Mouse (Mus musculus) lung, postnatal 0 days (tissue): ENCODE data around the gene Olfr1416. TPM values are rescaled to one million over a fixed set of nuclear protein-coding genes. Genes with fewer than 3 reads are reported as not detected.

ENCODE experiments used
- ATAC-seq: fragments of 200-750 bp; cut with Nextera tagmentation; 2 replicates; pipeline ENCODE4 v1.8.0; 2017; ENCODE audit warnings: moderate library complexity
- DNase-seq: peaks from one replicate; pipeline ENCODE4 v3.0.0-alpha.2; 2016; ENCODE audit warnings: low spot score
- H3K27ac ChIP-seq: fragments of 300-500 bp; sonication (generic); 2 replicates; pipeline ENCODE4 v1.5.1; 2014; ENCODE audit warnings: antibody characterized with exemption, mild to moderate bottlenecking, low read length, mixed read lengths
- H3K27me3 ChIP-seq: fragments of 300-500 bp; sonication (generic); replicated peaks from 2 replicates; pipeline ENCODE4 v1.6.1; 2014; ENCODE audit warnings: low read length, mixed read lengths; ENCODE audit not compliant: insufficient read depth
- H3K36me3 ChIP-seq: fragments of 300-500 bp; sonication (generic); 2 replicates; pipeline ENCODE4 v1.6.1; 2014; ENCODE audit warnings: low read length, mixed read lengths; ENCODE audit not compliant: insufficient read depth
- H3K4me1 ChIP-seq: fragments of 300-500 bp; sonication (generic); 2 replicates; pipeline ENCODE4 v1.6.1; 2014; ENCODE audit warnings: antibody characterized with exemption, low read depth, low read length, mixed read lengths; ENCODE audit not compliant: insufficient read depth
- H3K4me2 ChIP-seq: fragments of 300-500 bp; sonication (generic); replicated peaks from 2 replicates; pipeline ENCODE4 v1.6.1; 2014; ENCODE audit warnings: low read depth, mild to moderate bottlenecking, low read length, moderate library complexity, mixed read lengths
- H3K4me3 ChIP-seq: fragments of 300-500 bp; sonication (generic); 2 replicates; pipeline ENCODE4 v1.5.1; 2014; ENCODE audit warnings: low read depth, low read length
- H3K9ac ChIP-seq: fragments of 300-500 bp; sonication (generic); replicated peaks from 2 replicates; pipeline ENCODE4 v1.6.1; 2014; ENCODE audit warnings: low read depth, mild to moderate bottlenecking
- H3K9me3 ChIP-seq: fragments of 300-500 bp; sonication (generic); 2 replicates; pipeline ENCODE4 v1.6.1; 2016; ENCODE audit warnings: low read length, mixed read lengths
- CTCF ChIP-seq: IDR thresholded peaks from 2 replicates; pipeline ENCODE4 v1.5.1; 2016; ENCODE audit warnings: antibody characterized with exemption, mild to moderate bottlenecking
- EP300 ChIP-seq: IDR thresholded peaks from 2 replicates; pipeline ENCODE4 v1.6.1; 2016; ENCODE audit warnings: antibody characterized with exemption, mild to moderate bottlenecking, control low read depth
- WGBS: fragments of 180-500 bp; shearing (Covaris S2); extraction: QIAGEN DNeasy Blood & Tissue Kit; methylation state at CpG from one replicate; pipeline ENCODE4 v1.1.7; 2014; 5-methylcytosine and 5-hydroxymethylcytosine counted together
- microRNA-seq: library from miRNA; unstranded; fragments of <30 nt; microRNA quantifications from one replicate; pipeline ENCODE4, GENCODE M21; 2016
- polyA plus RNA-seq: library from polyadenylated mRNA; unstranded; fragments of >200 nt; fragmentation: Nextera tagmentation; extraction: Ambion mirVana; gene quantifications from 2 replicates; pipeline ENCODE4 v1.2.1, GENCODE M21; 2015

Gene Olfr1416
- polyA plus RNA-seq, 1 experiment from 2014 or later = not detected

DNA sequence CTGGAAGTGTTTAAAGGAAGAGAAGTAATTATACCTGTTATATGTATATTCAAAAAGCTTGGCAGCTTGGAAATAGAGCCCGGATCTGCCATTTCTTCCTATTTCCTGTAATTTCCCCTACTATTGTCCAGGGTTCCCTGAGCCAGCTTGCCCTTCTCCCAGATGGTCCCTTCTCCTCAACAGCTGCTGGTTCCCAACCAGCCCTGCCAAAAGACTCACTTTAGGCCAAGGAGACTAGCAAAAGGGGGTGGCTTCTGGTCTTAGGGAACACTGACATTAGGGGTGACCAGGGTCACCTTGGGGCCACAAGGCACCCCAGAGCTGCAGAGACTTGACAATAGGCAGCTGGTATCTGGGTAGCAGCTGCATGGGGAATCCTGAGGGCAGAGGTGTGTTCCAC is 49.9 kb downstream of the Olfr1416 start:
- DNase-seq (no peak), ATAC-seq (no peak)
- no peak for TF ChIP-seq EP300
- H3K4me3 ChIP-seq = no peak overlapping the region
- H3K36me3 ChIP-seq = no peaks in the 10 kb centered on the region
- no peak overlapping the region for H3K9ac ChIP-seq
- WGBS = 76% methylated on average over 1 of the region's 1 CpGs
- H3K27me3 ChIP-seq = no peaks in the 10 kb centered on the region
- H3K4me1 ChIP-seq = peaks cover 3% of the 10 kb centered on the region
- H3K9me3 ChIP-seq = no peaks in the 10 kb centered on the region
- no peak overlapping the region for H3K27ac ChIP-seq
- H3K4me2 ChIP-seq = no peak overlapping the region

- 59% methylated on average over 9 of the region's 9 CpGs for WGBS
- Histone ChIP-seq H3K27ac (no peak overlapping the region), H3K36me3 (no peaks in the 10 kb centered on the region), H3K4me3 (no peak overlapping the region), H3K9me3 (no peaks in the 10 kb centered on the region), H3K4me2 (no peak overlapping the region), H3K9ac (no peak overlapping the region), H3K4me1 (peaks cover 3% of the 10 kb centered on the region), H3K27me3 (no peaks in the 10 kb centered on the region)
- ATAC-seq (no peak), DNase-seq (no peak)
- TF ChIP-seq EP300 (no peak), CTCF (no peak)
Observed at GRCm38 (mm10) chr1:92432791-92433190, 52.1 kb downstream of the Olfr1416 start.

DNA sequence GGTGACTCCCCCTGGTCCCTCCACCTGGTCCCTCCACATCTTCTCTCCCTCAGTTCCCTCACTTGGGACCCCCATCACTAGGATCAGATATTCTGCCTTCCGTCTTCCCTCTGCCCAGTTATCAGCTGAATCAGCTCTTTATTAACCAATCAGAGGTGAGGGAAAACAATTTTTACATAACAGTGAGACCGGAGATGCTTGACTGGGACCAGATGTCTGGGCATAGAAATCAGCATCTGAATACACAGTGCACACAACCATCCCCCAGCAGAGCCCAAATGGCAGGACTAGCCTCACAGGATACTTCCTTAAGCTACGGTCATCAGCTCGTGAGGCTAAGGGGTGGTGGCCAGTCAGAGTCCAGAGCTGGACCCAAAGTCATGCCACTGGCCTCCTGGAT is 52.8 kb downstream of the Olfr1416 start:
- Histone ChIP-seq H3K4me2 (no peak overlapping the region), H3K27ac (no peak overlapping the region), H3K27me3 (no peaks in the 10 kb centered on the region), H3K4me1 (no peaks in the 10 kb centered on the region; the same call in 1 of the 2 replicates), H3K36me3 (no peaks in the 10 kb centered on the region), H3K4me3 (no peak overlapping the region), H3K9me3 (no peaks in the 10 kb centered on the region), H3K9ac (no peak overlapping the region)
- ATAC-seq (no peak), DNase-seq (no peak)
- TF ChIP-seq EP300 (no peak), CTCF (no peak)
- 56% methylated on average over 4 of the region's 4 CpGs for WGBS

DNA sequence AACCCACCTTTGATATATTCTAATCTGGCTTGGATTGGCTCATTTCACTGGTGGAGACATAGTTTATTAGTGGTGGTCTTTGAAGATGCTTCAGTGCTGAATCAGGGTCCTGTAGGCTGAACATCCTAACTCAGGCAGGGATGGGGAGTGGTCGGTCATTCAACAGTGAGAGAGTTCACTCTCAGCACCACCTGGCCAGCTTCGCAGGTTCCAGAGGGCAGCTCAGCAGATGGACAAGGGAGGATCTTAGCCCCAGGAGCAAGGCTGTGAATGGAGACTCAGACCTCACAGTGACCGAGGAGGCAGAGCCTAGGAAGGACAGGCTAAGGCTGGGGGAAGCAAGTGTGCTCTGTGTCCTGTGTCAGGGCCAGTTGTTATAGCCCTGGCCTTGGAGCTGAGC is 53.5 kb downstream of the Olfr1416 start:
- TF ChIP-seq EP300 = no peak
- no peak for TF ChIP-seq CTCF
- Histone ChIP-seq H3K9ac (no peak overlapping the region), H3K36me3 (no peaks in the 10 kb centered on the region), H3K4me2 (no peak overlapping the region), H3K4me3 (no peak overlapping the region), H3K4me1 (no peaks in the 10 kb centered on the region), H3K27ac (no peak overlapping the region), H3K9me3 (no peaks in the 10 kb centered on the region), H3K27me3 (no peaks in the 10 kb centered on the region)
- WGBS = 67% methylated on average over 3 of the region's 3 CpGs
- no peak for DNase-seq
- ATAC-seq = no peak

GRCm38 (mm10) chr1:92430991-92431390 is 53.9 kb downstream of the Olfr1416 start:
- WGBS = 91% methylated on average over 1 of the region's 1 CpGs
- no peak overlapping the region for H3K4me3 ChIP-seq
- ATAC-seq (no peak), DNase-seq (no peak)
- TF ChIP-seq CTCF = no peak
- TF ChIP-seq EP300 = no peak
- H3K27ac ChIP-seq = no peak overlapping the region
- H3K9me3 ChIP-seq = no peaks in the 10 kb centered on the region
- no peaks in the 10 kb centered on the region for H3K36me3 ChIP-seq
- H3K27me3 ChIP-seq = no peaks in the 10 kb centered on the region
- H3K4me2 ChIP-seq = no peak overlapping the region
- H3K9ac ChIP-seq = no peak overlapping the region
- H3K4me1 ChIP-seq = no peaks in the 10 kb centered on the region

Small RNA genes within 50 kb of the gene (microRNA-seq; reads per million reads assigned to microRNA genes)
- 1.7 reads per million for gene Mir6900

Other genes starting within 250 kb of the Olfr1416 start
- 160 and 162 TPM in 2 replicates for gene Ndufa10, start 11.3 kb downstream of the Olfr1416 start, polyA plus RNA-seq
- gene Olfr1415, start 11.0 kb upstream of the Olfr1416 start, polyA plus RNA-seq = not detected in 2 replicates
- not detected in 2 replicates for gene Olfr1414, start 33.5 kb upstream of the Olfr1416 start, polyA plus RNA-seq
- not detected in 2 replicates for gene Olfr1413, start 86.2 kb upstream of the Olfr1416 start, polyA plus RNA-seq
- gene Olfr1412, start 100.7 kb upstream of the Olfr1416 start, polyA plus RNA-seq = not detected in 2 replicates
- not detected in 2 replicates for gene Olfr1411, start 109.3 kb upstream of the Olfr1416 start, polyA plus RNA-seq
- not detected in 2 replicates for gene Olfr1410, start 120.7 kb upstream of the Olfr1416 start, polyA plus RNA-seq
- gene Olfr12, start 132.7 kb upstream of the Olfr1416 start, polyA plus RNA-seq = not detected in 2 replicates
- 342 and 355 TPM in 2 replicates for gene Cops9, start 156.9 kb upstream of the Olfr1416 start, polyA plus RNA-seq
- gene Otos, start 163.7 kb upstream of the Olfr1416 start, polyA plus RNA-seq = 0.24 TPM in 1 of 2 replicates, not detected in the other